Mouse (Mus musculus) heart, adult 8-10 months (tissue): ENCODE measurements around the gene Col8a2. TPM values are rescaled to one million over a fixed set of nuclear protein-coding genes. Genes with fewer than 3 reads are reported as not detected.

Experiments used
- DNase-seq: peaks from one replicate; pipeline ENCODE4 v3.0.0; 2022; ENCODE audit warnings: low spot score
- total RNA-seq, 4 experiments: library from RNA; stranded (reverse); gene quantifications; 2 replicates each; pipeline ENCODE4 v1.2.4; 2022

The Col8a2 gene
- total RNA-seq, 4 experiments from 2014 or later: 0.35 to 0.91 (median 0.46) TPM

DNA sequence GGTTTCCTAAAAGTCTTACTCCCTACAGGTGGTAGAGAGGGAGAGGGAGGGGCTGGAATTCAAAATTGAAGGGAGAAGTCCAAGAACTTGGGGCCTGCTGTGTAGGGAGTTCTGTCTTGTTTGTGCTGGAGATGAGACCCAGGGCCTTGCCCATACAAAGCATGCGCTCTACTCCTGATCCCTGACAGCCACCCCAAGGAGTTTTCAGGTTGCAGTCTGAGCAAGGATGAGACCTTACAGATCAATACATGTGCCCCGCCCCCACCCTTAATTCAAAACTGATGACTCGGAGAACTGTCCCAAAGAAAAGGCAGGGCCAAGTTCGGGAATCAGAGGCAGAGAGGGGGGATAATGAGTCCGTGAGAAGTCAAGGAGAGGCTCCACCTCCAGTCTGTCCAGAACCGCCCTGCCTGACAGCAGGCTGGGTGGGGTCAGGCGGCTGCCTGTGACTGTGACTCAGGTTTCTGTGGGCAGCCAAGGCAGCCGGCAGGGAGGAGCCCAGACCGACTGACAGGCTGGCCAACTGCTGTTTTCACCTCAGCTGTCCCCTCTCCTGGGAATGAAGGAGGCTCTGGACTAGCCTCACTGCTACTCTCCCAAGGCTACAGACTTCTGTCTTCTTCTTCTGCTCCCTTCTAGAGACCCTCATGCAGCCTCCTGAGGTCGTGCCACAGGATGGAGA lies 25.9 kb upstream of the Col8a2 start:
- DNase-seq: peak; percentile 90

GRCm38 (mm10) chr4:126261266-126261665 lies 25.3 kb upstream of the Col8a2 start:
- no peak for DNase-seq

- no peak for DNase-seq
These were observed 24.9 kb upstream of the Col8a2 start for GRCm38 (mm10) chr4:126261675-126262074.

GRCm38 (mm10) chr4:126262119-126262807 lies 24.3 kb upstream of the Col8a2 start, which contains the start of gene Trappc3:
Trappc3 (plus strand) TSS chr4:126262325.
- peak; percentile 100 for DNase-seq

- no peak for DNase-seq
These were observed 17.3 kb upstream of the Col8a2 start for GRCm38 (mm10) chr4:126269292-126269691.

- no peak for DNase-seq
These were observed 12.8 kb upstream of the Col8a2 start for GRCm38 (mm10) chr4:126273753-126274152.

GRCm38 (mm10) chr4:126275081-126275480 lies 11.5 kb upstream of the Col8a2 start:
- DNase-seq: no peak

DNA sequence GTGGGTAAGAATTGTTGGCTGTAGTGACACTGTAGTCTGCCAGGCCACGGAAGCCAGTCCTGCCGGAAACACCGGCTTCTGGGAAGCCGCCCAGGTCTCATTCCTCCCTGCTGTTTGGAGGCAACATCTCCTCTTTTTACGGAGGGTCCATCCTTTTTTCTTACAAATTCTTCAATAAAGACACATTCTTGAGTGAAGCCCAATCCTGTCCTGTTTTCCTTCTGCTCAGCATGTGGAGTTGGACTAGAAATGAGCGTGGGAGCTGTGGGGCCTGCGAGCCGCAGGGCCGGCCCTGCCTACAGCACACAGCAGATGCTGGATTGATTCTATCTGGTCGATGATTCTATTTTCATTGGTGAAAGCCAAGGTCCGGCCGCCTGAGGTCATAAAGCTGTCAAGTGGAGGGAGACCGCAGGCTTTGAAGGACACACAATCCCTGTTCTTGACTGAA lies 10.9 kb upstream of the Col8a2 start:
- DNase-seq: peak; percentile 30

- DNase-seq: no peak
These were observed 8.6 kb upstream of the Col8a2 start for GRCm38 (mm10) chr4:126277906-126278564.

DNA sequence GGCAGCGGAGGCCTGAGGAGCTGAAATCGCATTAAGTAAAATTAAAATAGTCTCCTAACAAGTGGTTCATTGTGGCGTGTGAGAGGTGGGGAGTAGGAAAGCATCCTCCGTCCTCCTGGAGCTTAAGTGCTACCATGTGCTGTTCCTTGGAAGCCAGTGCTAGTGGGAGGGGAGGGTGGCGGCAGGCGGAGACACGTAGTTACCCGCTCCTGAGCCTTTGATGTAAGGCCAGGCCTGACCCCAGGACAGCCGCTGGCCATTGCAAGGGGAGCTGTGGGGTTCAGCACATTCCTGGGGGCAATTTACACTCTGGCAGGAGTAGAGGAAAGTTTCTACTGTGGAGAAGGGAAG lies 8.1 kb upstream of the Col8a2 start:
- DNase-seq: no peak

DNA sequence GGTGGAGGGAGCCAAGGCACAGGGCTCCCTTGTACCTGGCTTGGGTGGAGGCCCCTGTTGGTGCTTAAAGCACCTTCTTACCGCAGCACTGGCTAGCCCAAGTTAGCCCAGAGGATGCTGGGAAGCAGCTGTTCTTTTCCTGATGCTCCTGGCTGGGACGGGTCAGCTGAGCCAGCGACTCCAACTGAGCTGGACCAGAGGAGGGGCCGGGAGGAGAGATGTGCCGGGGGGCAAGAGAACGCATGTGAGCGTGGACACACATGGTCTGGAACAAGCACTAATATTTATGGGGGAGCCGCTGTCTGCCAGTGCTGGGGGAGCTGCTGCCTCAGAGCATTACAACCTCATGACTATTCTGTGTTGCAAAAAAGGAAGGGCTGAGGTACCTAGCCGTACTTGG lies 7.6 kb upstream of the Col8a2 start:
- DNase-seq: no peak

DNA sequence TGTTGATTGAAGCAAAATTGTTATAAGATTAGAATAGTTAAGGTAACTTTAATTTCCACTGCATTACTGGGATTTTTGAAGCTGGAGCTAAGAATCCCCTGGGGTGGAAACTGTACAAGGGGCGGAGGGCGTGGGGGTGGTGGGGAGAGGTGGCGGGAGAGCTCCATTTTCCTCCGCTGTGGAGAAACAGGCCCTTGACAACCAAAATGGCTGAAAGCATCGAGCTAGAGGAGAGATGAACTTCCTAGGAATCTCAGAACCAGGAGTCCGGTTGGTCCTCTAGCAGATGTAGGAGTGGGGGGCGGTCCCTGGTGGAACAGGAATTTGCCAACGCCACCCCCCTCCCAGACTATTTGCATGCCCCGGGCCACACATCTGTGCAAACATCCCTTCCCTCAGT lies 4.9 kb upstream of the Col8a2 start:
- DNase-seq: no peak

DNA sequence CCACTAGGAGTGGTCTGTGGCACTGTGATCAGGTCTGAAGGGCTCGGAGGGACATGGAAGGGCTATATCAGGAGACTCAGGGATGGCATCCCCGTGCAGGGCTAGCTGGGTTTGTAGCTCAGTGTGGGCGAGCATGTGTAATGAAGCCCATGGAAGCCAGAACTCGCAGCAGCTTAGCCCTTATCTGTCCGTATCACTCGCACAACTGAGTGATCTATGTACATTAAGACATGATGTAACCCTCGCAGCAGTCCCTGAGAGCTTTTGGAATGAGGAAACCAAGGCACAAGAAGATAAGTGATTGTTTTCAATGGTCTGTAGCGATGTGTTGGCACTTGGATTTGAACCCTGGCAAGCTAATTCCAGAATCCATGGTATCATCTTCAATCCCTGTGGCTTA lies 3.0 kb upstream of the Col8a2 start:
- no peak for DNase-seq

DNA sequence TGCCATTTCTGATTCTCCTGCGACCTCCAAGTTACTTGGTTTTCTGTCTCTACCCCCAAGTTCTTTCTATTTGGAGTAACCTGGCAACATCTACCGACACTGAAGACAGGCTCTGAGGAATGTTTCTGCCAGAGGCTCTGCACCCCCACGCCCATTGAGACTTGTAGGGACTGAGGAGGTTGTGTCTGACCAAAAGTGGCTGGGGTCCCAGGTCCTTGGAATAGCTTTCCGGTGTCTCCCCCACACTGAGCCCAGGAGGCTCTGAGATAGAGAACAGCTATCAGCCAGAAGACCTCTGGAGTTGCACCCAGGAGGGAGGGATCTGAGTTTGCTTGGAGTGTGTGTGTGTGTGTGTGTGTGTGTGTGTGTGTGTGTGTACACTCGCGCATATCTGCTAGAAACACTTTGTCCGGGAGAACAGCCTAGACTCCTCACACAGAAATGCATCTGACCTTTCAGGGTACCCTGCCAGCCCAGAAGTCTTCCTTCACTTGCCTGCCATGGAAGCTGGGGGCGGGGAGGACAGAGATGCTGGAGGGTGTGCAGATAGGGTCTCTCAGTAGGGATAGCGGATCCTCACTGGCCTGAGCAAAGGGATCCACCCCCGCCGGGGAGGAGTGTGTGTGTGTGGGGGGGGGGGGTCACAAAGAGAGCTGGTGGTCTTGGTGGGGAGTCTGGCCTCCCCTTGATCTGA lies 856 bp downstream of the Col8a2 start:
- DNase-seq: no peak

GRCm38 (mm10) chr4:126288085-126288666 lies 1.6 kb downstream of the Col8a2 start:
- no peak for DNase-seq

DNA sequence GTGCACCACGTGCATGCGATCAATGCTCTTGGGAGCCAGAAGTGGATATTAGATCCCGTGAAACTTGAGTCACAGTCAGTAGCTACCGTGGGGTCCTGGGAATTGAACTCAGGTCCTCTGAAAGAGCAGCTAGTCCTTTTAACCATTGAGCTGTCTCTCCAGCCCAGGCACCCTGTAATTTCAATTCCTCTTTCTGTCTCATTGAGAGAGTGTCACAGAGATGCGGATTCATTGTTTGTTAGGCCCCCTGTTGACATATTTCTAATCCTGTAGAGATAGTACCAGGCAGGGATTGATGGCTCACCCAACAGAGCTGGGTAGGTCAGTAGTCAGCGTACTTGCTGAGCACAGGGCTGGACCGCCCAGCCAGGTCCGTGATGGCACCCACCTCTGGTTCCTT lies 3.7 kb downstream of the Col8a2 start:
- DNase-seq: no peak

DNA sequence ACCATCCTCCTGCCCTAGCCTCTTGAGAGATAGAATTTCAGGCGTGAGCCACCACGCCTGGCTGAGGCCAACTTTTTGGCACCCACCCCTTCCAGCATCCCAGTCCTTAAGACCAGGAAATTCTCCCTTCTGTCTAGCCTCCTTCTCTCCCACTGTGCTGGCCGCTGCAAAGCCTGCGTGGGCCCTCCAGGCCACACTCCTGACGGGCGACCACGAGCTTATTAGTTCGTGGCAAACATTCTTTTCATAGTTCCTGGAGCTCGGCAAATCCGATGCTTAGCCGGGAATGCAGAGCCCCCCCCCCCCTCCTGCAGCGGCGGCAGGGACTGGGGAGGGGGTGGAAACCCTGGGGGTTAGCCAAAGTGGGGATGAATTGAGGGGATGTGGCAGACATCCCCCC lies 4.6 kb downstream of the Col8a2 start:
- DNase-seq: no peak

DNA sequence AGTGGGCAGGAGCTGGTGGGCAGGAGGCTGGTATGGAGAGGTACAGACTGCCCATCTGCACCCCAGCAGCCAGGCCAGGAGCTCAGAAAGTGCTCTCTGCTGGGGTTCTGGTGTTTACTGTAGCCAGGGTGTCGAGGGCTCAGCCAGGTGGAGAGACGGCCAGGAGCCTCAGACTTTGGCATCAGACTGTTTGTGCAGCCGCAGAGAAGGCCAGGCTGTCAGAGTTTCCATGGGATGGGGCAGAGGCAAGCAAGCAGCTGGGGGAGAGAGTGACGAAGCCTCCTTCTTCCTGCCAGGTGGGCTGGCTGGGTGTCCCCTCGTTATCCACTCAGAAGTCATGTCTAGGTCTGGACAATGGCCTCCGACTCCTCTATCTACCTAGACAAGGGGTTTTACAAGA lies 8.6 kb downstream of the Col8a2 start:
- no peak for DNase-seq

- no peak for DNase-seq
These were observed 9.3 kb downstream of the Col8a2 start for GRCm38 (mm10) chr4:126295937-126296336.

GRCm38 (mm10) chr4:126296617-126297101 lies 10.1 kb downstream of the Col8a2 start:
- DNase-seq: peak; percentile 55

DNA sequence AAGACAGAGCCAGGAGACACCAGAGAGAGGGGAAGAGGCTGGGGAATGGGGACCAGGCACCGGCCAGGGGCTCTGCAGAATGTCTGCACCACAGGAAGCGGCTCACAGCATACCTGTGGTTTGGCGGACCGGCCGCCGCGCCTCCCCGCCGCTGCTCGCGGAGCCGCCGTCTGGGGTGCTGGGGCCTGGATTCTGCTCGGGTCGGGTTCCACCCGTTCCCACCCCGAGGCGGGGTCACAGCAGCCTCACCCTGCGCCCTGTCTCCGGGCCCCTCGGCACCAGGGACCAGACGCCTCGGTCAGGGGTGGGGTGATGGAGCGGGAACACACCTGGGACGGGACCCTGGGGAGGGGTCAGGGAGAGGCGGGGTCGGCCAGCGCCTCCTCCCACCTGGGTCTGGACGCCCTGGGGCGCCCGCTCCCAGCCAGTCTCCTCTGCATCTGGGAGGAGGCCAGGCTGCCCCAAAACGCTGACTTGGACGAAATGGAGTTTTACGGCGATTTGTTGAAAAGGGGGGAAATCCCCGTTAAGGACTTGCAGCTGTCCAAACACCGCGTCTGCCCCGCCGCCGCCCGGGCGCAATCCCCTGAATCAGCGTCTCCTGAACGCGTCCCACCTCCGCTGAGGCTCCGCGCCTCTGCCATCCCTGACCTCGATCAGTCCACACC lies 14.5 kb downstream of the Col8a2 start:
- DNase-seq: no peak
